Mouse (Mus musculus) kidney, postnatal 10 days (tissue): ENCODE results near the gene Ndrg3.

ENCODE experiments used
- DNase-seq: peaks from one replicate; pipeline ENCODE4 v3.0.0; 2021; ENCODE audit warnings: mixed read lengths

Gene Ndrg3

DNA sequence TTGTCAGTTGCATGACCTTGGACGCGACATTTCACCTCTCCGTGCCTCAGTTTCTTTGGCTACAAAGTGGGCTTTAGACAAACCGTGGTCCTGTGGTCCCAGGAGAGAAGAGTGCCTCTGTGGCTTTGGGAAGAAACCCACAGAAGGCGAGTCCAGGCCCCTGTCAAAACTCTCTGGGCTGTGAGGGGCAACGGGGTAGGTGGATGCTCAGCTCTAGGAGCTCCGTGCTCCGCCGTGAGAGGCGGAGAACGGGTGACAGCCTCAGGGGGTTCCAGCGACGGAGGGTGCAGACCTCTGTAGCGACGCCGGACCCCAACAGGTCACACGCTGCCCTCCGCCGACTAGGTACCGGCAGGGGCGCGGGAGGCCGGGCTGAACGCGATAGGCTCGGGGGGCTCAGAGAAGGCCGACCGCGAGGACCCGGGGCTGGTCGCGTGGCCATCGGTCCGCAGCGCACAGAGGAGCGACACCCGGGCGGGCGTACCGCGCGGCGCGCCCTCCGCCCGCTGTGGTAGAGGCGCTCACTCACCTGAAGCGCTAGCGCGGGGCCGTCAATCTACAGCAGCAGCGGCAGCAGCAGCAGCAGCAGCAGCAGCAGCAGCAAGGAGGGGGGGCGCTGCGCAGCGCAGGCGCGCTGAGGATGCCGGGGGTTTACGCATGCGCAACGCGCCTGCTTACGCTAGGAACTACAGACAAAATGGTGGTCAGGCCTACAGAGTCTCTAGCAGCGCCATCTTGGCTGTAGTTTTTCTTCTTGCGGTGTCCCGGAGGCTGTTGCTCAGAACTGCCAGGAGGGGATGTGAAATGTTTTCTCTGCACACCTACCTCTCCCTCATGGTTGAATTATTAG lies at the start of gene Ndrg3:
Ndrg3 (minus strand) TSS at position 587 of the 850 bp plus-strand sequence.
- peak; percentile 98 for DNase-seq

- DNase-seq, result no peak
These were observed 49.6 kb upstream of the Ndrg3 start for GRCm38 (mm10) chr2:157041421-157041820.

- DNase-seq, result no peak
These were observed 48.8 kb upstream of the Ndrg3 start for GRCm38 (mm10) chr2:157040649-157041046.

GRCm38 (mm10) chr2:157039900-157040648 lies 48.2 kb upstream of the Ndrg3 start:
- DNase-seq, result peak; percentile 58

GRCm38 (mm10) chr2:157037303-157037702 lies 45.4 kb upstream of the Ndrg3 start:
- DNase-seq, result no peak

DNA sequence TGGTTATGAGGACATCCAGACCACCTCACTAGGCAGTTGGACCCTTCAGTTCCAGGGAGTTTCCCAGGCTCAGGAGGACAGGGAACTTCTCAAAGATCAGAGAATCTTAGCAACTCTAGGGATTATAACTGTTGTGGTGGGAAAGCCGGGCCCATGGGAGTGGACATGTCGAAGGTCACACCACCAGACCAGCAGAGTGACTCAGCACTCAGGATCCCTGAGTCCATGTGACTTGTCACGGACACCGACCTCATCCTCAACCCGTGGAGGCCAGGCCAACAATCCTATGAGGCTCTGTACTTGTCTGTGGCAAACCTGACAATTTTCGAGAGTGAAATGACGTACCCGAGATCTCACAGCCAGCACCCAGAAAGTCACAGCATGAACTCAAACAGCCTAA lies 44.5 kb upstream of the Ndrg3 start:
- no peak for DNase-seq

GRCm38 (mm10) chr2:157035371-157035770 lies 43.5 kb upstream of the Ndrg3 start:
- no peak for DNase-seq

GRCm38 (mm10) chr2:157030804-157031203 lies 38.9 kb upstream of the Ndrg3 start:
- DNase-seq, result peak; percentile 95

- DNase-seq, result no peak
These were observed 36.4 kb upstream of the Ndrg3 start for GRCm38 (mm10) chr2:157028261-157028660.

DNA sequence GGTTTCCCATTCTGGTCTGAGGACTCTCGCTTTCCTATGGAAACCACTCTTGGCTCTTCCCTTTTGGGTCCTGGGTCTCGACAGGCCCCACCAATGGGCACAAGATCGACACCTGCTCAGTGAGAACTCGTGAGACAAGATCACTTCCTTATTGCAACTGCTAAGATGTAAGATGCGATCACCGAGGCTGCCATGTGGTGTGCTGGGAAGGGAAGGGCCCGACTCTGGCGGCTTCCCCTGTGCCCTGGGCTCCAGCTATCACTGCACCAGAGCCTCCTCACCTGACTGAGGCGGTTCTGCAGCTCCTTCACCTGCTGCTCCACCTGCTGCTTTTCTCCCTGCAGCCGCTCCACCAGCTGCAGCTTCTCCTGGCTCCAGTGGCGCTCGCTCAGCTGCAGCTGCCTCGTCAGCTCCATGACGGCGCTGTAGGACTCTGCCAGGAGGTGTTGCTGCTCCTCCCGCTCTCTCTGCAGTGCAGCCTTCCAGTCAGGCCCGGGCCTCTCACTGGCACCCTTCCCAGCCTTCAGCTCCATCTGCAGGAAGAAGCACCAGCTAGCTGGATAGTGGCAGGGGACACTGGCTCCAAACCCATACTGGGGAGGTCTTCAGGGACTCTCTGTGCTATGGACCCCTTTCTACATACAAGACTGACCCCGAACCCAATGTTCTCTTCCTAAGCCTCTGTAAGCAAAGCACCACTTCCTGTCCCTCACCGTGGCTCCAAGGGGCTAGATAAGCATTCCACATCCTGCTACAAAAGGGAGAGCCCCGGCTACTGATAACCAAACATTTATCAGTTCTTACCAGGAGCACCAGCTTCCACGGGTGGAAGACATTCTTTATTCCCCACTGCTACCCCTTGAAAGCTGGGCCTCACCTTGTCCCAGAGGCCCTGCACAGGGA lies 35.5 kb upstream of the Ndrg3 start:
- no peak for DNase-seq

- DNase-seq, result no peak
These were observed 29.3 kb upstream of the Ndrg3 start for GRCm38 (mm10) chr2:157021156-157021555.

- DNase-seq, result no peak
These were observed 27.4 kb upstream of the Ndrg3 start for GRCm38 (mm10) chr2:157019228-157019627.

DNA sequence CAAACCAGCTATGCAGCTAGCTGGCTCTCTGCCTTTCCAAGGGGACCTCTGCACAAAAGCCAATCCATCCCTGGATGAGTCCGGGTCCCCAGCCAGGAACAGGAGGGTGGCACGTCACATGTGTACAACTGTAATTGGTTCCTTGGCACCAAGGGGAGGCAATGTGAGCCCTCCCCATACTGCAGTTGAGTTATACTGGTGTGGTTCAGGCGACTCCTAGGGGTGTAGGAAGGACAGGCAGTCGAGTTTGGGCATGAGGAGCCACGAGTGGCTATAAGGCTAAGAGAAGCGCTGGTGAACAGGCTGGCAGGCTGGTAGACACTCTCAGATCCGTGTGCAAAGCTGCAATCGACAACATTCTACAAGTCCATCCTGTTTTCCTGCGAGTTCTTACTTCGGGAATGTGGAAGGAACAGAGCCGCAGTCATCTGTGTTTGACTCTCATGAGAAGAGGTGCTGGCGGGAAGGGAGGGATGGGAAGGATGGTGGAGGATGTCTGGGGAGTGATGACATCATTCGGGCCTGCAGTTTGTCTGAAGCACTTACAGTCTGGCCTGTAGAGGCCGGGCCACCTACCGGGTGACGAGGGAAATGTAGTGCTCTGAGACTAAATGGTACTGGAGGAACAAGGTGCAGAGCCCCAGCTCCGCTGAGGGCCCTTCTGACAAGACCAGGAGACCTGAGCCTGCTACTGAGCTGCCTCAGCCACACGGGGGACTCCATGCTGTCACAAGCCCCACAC lies 24.8 kb upstream of the Ndrg3 start:
- DNase-seq, result no peak

DNA sequence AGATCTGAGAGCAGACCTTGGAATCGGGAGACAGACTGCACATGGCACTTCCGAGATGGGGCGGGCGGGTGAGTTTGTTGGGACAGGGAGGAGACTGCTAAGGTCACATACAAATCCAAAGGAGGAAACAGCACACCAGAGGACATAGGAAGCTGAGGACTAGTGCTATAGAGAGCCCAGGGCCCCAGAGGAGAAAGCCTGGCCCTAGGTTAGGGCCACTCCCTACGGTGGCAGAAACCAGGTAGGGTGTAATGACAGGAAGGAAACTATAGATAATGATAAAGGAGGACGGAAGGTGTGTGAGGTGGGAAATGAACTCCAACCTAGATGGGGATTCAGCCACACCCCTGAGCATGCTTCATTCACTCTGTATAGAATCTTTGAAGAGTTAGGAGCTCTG lies 20.5 kb upstream of the Ndrg3 start:
- DNase-seq, result no peak

GRCm38 (mm10) chr2:157010634-157011310 lies 18.9 kb upstream of the Ndrg3 start:
- no peak for DNase-seq

DNA sequence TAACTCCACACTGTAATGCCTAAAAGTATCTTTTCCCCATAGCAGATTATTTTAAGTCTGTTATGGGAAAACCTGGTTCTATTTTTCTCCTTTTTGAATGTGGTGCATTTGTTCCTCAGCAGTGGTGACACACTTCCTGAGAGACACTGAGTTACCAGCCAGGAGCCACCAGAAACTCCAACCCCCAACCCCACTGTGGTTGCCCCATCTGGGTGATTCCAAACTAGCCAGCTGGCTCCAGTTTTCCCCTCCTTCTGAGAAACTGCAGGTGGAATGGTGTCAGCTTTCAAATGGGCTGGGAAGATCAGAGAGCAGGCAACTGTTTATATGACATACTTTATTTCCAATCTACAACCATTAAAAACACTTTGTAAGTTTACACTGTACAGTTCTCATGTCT lies 18.3 kb upstream of the Ndrg3 start:
- DNase-seq, result no peak

GRCm38 (mm10) chr2:157008509-157008908 lies 16.7 kb upstream of the Ndrg3 start:
- DNase-seq, result no peak

DNA sequence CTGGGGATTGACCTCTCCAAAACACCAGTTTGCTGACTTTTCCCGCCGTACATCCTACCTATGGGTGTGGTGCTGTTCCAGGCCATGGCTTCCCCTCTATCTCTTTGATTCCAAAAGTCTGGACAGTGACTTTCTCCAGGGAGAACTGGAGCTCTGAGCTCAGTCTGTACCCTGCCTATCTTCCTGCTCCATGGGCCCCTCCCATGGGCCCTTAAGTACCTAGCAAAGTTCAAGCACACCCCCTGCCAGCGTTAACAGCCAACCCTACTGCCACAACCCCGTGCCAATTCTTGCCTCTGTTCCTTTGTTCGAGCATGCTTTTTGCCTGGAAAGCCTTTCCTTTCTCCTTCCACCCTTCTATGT lies 15.4 kb upstream of the Ndrg3 start:
- DNase-seq, result no peak

GRCm38 (mm10) chr2:157006511-157007233 lies 14.8 kb upstream of the Ndrg3 start, which contains the start of gene Dsn1:
Gene Dsn1, minus strand, starts transcription at chr2:157007154.
- DNase-seq, result peak; percentile 95

DNA sequence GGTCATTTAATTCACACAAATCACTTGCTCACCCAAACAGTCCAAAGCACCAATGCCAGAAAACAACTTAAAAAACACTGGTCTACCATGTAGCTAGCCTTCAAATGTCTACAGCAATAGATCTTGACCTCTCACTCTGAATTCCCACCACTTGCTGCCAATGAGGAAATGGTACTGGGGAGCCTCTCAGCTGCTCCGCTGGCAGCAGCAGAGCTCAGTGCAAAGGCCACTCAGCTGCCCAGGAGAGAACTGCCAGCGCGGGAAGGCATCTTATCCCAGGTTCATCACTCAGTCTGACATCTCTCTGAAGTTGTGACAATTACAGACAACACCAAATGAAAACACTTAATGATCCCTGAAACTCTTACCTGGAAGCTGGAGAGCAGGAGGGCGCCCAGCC lies 10.5 kb upstream of the Ndrg3 start:
- no peak for DNase-seq

DNA sequence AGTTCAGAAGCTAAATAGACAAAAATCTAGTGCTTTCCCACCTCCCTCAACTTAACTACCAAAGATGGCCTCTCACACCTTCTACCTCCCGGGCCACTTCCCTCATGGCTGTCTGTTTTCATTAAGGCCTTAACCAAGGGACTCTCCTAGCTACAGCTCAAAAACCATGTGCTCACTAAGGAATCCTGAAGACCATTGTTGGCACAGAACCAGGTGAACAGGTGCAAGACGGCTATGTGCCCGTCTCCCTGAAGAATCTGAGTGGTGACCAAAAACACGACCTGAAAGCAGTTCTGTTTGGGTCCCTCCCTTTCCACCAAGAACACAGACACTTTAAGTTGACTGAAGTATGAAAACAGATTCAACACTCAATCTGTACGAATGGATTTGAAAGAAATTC lies 6.4 kb upstream of the Ndrg3 start:
- no peak for DNase-seq
